Mouse (Mus musculus): ENCODE measurements around the gene Tars2. TPM values are rescaled to one million over a fixed set of nuclear protein-coding genes. Genes with fewer than 3 reads are reported as not detected.

Gene Tars2
- total and polyA plus RNA-seq, 3 experiments = 59.8 to 97.6 (median 71.1) TPM

DNA sequence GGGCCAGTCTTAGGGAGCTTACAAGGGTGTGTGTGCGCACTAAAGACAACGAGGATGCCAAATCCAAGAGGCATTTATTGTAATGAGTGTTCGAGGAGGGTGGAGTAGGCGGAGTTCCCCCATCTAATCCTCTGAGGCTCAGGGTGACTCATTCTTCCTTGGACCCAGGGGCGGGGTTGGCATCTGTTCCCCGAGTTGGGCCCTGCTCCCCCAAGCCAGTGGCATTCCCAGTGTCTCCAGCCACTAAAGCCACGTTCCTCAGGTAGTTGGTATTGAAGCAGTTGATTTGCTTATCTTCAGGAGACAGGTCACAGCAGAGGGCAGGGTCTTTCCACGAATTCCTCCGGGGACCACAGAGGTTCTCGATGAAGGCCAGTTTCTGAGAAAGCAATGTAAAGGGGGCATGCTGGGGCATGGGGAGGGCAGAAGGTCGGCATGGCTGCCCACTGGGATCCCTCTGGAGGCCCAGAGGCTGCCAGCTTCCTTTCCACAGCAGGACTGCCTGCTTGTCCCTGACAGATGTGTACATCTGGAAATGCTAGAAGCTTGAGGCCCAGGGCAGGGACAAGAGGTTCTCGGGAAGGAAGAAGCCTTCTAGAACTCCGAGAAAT lies 25.8 kb downstream of the Tars2 start:
- no peak overlapping the region for H3K27ac ChIP-seq (ENCODE audit: insufficient read depth, low read depth)
- no peak for DNase-seq (ENCODE audit: extremely low read depth)
- no peak overlapping the region for H3K4me2 ChIP-seq (ENCODE audit: insufficient read depth, low read depth, poor library complexity, severe bottlenecking)
- in situ Hi-C loops (cut with MboI; ENCODE audit: low pct_ligation_motif_present, low pct_unique_long_range_greater_than_20kb, low sequenced_read_pairs) = no loop called here
- H3K4me1 ChIP-seq (ENCODE audit: control insufficient read depth in 1 of 2, insufficient read depth in 2 of 2) = peaks cover 9 to 33% of the 10 kb centered on the region in 2 experiments; a peak in 3 of 4 replicates
- TF ChIP-seq EP300 (IDR thresholded peaks at IDR 0.05; ENCODE audit: low read length) (no peak), RCOR1 (conservative IDR thresholded peaks at IDR 0.05; ENCODE audit: low read depth, low read length) (no peak), SMC3 (IDR thresholded peaks at IDR 0.05; ENCODE audit: low read depth, low read length) (no peak), NELFE (IDR thresholded peaks at IDR 0.05; ENCODE audit: low read depth, low read length) (no peak), MAZ (IDR thresholded peaks at IDR 0.05; ENCODE audit: low read depth, low read length) (no peak), GABPA (IDR thresholded peaks at IDR 0.05; ENCODE audit: insufficient replicate concordance, low read depth, low read length) (no peak), USF1 (IDR thresholded peaks at IDR 0.05; ENCODE audit: low read depth, low read length) (no peak), ETS1 (conservative IDR thresholded peaks at IDR 0.05; ENCODE audit: low read depth, low read length) (no peak), SIN3A (IDR thresholded peaks at IDR 0.05; ENCODE audit: low read length) (no peak), POLR2A (IDR thresholded peaks at IDR 0.05; ENCODE audit: low read depth, low read length) (no peak), PAX5 (IDR thresholded peaks at IDR 0.05; ENCODE audit: low read length) (no peak), USF2 (conservative IDR thresholded peaks at IDR 0.05; ENCODE audit: low read depth, low read length) (no peak), CTCF (conservative IDR thresholded peaks at IDR 0.05 in 1 of 2, IDR thresholded peaks at IDR 0.05 in 1 of 2; ENCODE audit: low read depth in 2 of 2, low read length in 2 of 2) (no peak), MEF2A (IDR thresholded peaks at IDR 0.05; ENCODE audit: borderline replicate concordance, low read depth, low read length) (no peak), E2F4 (IDR thresholded peaks at IDR 0.05; ENCODE audit: insufficient replicate concordance, low read depth, low read length) (no peak), NRF1 (IDR thresholded peaks at IDR 0.05; ENCODE audit: low read depth, low read length) (no peak)
- H3K9ac ChIP-seq (ENCODE audit: insufficient read depth, low read depth) = no peak overlapping the region
- H3K9me3 ChIP-seq (replicated peaks; ENCODE audit: low read length) = no peaks in the 10 kb centered on the region
- no peaks in the 10 kb centered on the region for H3K27me3 ChIP-seq (replicated peaks)
- H3K79me2 ChIP-seq (replicated peaks; ENCODE audit: control insufficient read depth, extremely low read depth, insufficient read depth, poor library complexity, severe bottlenecking) = no peaks in the 10 kb centered on the region
- H3K4me3 ChIP-seq (replicated peaks in 1 of 3; ENCODE audit: low read depth in 2 of 3, low read length in 2 of 3, poor library complexity in 1 of 3) = no peak overlapping the region
- peaks cover 34 to 63% of the 10 kb centered on the region in 2 experiments for H3K36me3 ChIP-seq (replicated peaks in 1 of 2; ENCODE audit: control insufficient read depth in 1 of 2, insufficient read depth in 1 of 2, low read length in 1 of 2)
- dilution Hi-C loops (cut with MboI; ENCODE audit: extremely low pct_ligation_motif_present, extremely low pct_unique_long_range_greater_than_20kb, low sequenced_read_pairs) = no loop called here

DNA sequence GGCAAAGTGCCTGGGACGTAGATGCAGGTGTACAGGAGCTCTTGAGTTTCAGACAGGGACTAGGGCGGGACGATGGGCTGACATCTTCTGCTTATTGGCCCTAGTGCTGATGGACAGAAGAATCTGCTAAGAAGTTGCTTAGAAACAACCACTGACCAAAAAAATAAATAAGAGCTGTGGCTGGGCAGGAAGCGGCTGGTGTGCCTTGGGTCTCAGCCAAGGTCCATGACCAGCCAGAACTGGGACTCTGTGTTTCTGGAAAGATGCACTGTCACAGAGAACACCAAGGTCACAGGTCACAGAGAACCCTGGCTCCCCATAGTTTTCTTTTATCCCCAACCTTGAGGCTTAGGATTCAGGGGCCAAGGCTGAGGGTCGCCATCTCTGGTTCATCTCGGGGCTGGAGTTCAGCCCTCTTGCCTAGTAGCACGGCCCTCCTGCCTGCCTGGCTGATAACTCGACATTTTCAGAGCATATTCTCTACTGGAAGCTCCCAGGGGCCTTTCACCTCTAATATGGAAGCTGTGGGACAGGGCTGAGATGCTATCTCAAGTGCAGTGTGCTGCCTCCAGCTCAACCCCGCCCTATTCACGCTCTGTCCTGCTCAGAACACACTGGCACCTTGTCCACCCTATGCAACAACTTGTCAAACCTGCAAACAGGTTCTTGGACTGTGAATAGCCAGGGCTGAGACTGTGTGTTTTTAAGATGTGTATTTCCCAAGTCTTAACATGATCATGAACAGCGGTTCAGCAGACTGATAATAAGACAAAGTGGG lies 27.1 kb downstream of the Tars2 start:
- DNase-seq (ENCODE audit: extremely low read depth) = no peak
- Histone ChIP-seq H3K9ac (ENCODE audit: insufficient read depth, low read depth) (no peak overlapping the region), H3K79me2 (replicated peaks; ENCODE audit: control insufficient read depth, extremely low read depth, insufficient read depth, poor library complexity, severe bottlenecking) (no peaks in the 10 kb centered on the region), H3K4me3 (replicated peaks in 1 of 3; ENCODE audit: low read depth in 2 of 3, low read length in 2 of 3, poor library complexity in 1 of 3) (no peak overlapping the region), H3K27me3 (replicated peaks) (no peaks in the 10 kb centered on the region), H3K36me3 (replicated peaks in 1 of 2; ENCODE audit: control insufficient read depth in 1 of 2, insufficient read depth in 1 of 2, low read length in 1 of 2) (peaks cover 29 to 50% of the 10 kb centered on the region in 2 experiments), H3K27ac (ENCODE audit: insufficient read depth, low read depth) (no peak overlapping the region), H3K4me2 (ENCODE audit: insufficient read depth, low read depth, poor library complexity, severe bottlenecking) (no peak overlapping the region), H3K9me3 (replicated peaks; ENCODE audit: low read length) (no peaks in the 10 kb centered on the region), H3K4me1 (ENCODE audit: control insufficient read depth in 1 of 2, insufficient read depth in 2 of 2) (peaks cover 9 to 30% of the 10 kb centered on the region in 2 experiments; a peak in 3 of 4 replicates)
- TF ChIP-seq RAD21 (IDR thresholded peaks at IDR 0.05; ENCODE audit: low read depth, low read length) (no peak), MAZ (IDR thresholded peaks at IDR 0.05; ENCODE audit: low read depth, low read length) (no peak), SIN3A (IDR thresholded peaks at IDR 0.05; ENCODE audit: low read length) (no peak), ZC3H11A (IDR thresholded peaks at IDR 0.05; ENCODE audit: low read depth, low read length) (no peak), NELFE (IDR thresholded peaks at IDR 0.05; ENCODE audit: low read depth, low read length) (no peak), ZMIZ1 (IDR thresholded peaks at IDR 0.05; ENCODE audit: low read depth, low read length) (no peak), CTCF (conservative IDR thresholded peaks at IDR 0.05 in 1 of 2, IDR thresholded peaks at IDR 0.05 in 1 of 2; ENCODE audit: low read depth in 2 of 2, low read length in 2 of 2) (no peak), MAX (IDR thresholded peaks at IDR 0.05; ENCODE audit: low read length) (no peak), MYC (IDR thresholded peaks at IDR 0.05; ENCODE audit: low read depth, low read length) (no peak), TCF12 (IDR thresholded peaks at IDR 0.05; ENCODE audit: low read depth, low read length) (no peak), CHD1 (IDR thresholded peaks at IDR 0.05; ENCODE audit: low read depth, low read length) (no peak)
- in situ Hi-C loops (cut with MboI; ENCODE audit: low pct_ligation_motif_present, low pct_unique_long_range_greater_than_20kb, low sequenced_read_pairs) = no loop called here
- dilution Hi-C loops (cut with MboI; ENCODE audit: extremely low pct_ligation_motif_present, extremely low pct_unique_long_range_greater_than_20kb, low sequenced_read_pairs) = no loop called here

Measured in CH12.LX (cell line).